Mouse (Mus musculus) frontal cortex, postnatal 25 days (tissue): ENCODE data around the gene Ints11.
A peak's percentile ranks its signal among the peaks of the same experiment; 100 is the strongest.

ENCODE experiments used
- DNase-seq, 2 experiments: peaks; one replicate each; pipeline ENCODE4 v3.0.0; 2022; ENCODE audit warnings: low spot score in 2 of 2

Ints11 gene

GRCm38 (mm10) chr4:155869317-155870033 lies at the start of gene Ints11, which contains the start of gene Cptp:
TSS of gene Ints11 (plus strand) at chr4:155869546.
TSS of gene Cptp (minus strand) at chr4:155869440.
- peak; percentile 89 to 93 for DNase-seq

GRCm38 (mm10) chr4:155821025-155821424 lies 48.3 kb upstream of the Ints11 start:
- DNase-seq = no peak

GRCm38 (mm10) chr4:155823443-155823842 lies 45.9 kb upstream of the Ints11 start:
- no peak for DNase-seq

- no peak for DNase-seq
These were observed 39.5 kb upstream of the Ints11 start for GRCm38 (mm10) chr4:155829866-155830265.

- no peak for DNase-seq
These were observed 38.8 kb upstream of the Ints11 start for GRCm38 (mm10) chr4:155830596-155830995.

- DNase-seq = peak; percentile 95
These were observed 38.1 kb upstream of the Ints11 start, which contains the start of gene Aurkaip1 for GRCm38 (mm10) chr4:155831205-155831766. TSS of gene Aurkaip1 (plus strand) at chr4:155831272.

- DNase-seq = no peak
These were observed 37.5 kb upstream of the Ints11 start for GRCm38 (mm10) chr4:155831831-155832230.

- no peak for DNase-seq
These were observed 37.0 kb upstream of the Ints11 start for GRCm38 (mm10) chr4:155832321-155832720.

GRCm38 (mm10) chr4:155833234-155833633 lies 36.1 kb upstream of the Ints11 start:
- no peak for DNase-seq

- DNase-seq = peak; percentile 37 to 65
These were observed 35.5 kb upstream of the Ints11 start for GRCm38 (mm10) chr4:155833836-155834235.

GRCm38 (mm10) chr4:155837404-155838010 lies 31.8 kb upstream of the Ints11 start:
- DNase-seq = no peak

GRCm38 (mm10) chr4:155838187-155839153 lies 30.9 kb upstream of the Ints11 start:
- no peak for DNase-seq

GRCm38 (mm10) chr4:155839483-155839910 lies 29.8 kb upstream of the Ints11 start, which contains the start of gene Mxra8:
TSS of gene Mxra8 (plus strand) at chr4:155839680.
- no peak for DNase-seq

- no peak for DNase-seq
These were observed 29.0 kb upstream of the Ints11 start for GRCm38 (mm10) chr4:155840076-155841002.

- DNase-seq = no peak
These were observed 28.3 kb upstream of the Ints11 start for GRCm38 (mm10) chr4:155841003-155841454.

GRCm38 (mm10) chr4:155841651-155842270 lies 27.6 kb upstream of the Ints11 start:
- no peak for DNase-seq

GRCm38 (mm10) chr4:155843231-155843630 lies 26.1 kb upstream of the Ints11 start:
- no peak for DNase-seq

- peak; percentile 84 to 93 for DNase-seq
These were observed 22.3 kb upstream of the Ints11 start, which contains the start of gene Dvl1 for GRCm38 (mm10) chr4:155846871-155847578. TSS of gene Dvl1 (plus strand) at chr4:155847402.
